9 mouse cellular contexts compared by ENCODE assay signal in genomic region chrX:52648910-52649785, GRCm38 (mm10). TPM values are rescaled to one million over a fixed set of nuclear protein-coding genes. Genes with fewer than 3 reads are reported as not detected.
DNase-seq lines count a peak whose midpoint lies in the region; ATAC-seq and TF ChIP-seq lines count a peak whose summit lies in the region.
"Had no signal": no experiment of that assay in that cellular context is flagged by ENCODE, and none has a peak within 500 bp of the region (broad histone marks: within the 10 kb centered on the region; RNA-seq: fewer than 3 reads in every experiment).

No protein-coding gene starts in this region.

- no peak for TF ChIP-seq CTCF in midbrain, postnatal 0 days (IDR thresholded peaks at IDR 0.05)
- TF ChIP-seq CTCF in liver, postnatal 0 days (IDR thresholded peaks at IDR 0.05; ENCODE audit: low read depth) = no peak

- H3K27me3 ChIP-seq in midbrain, embryonic 10.5 days (ENCODE audit: low read depth, poor library complexity, severe bottlenecking) = peaks cover 11% of the 10 kb centered on the region; the same call in 1 of the 2 replicates
- H3K27me3 ChIP-seq in midbrain, postnatal 0 days (ENCODE audit: insufficient read depth, low read length) = no peaks in the 10 kb centered on the region
- no peaks in the 10 kb centered on the region for H3K27me3 ChIP-seq in liver, postnatal 0 days (ENCODE audit: insufficient read depth, low read length)

- DNase-seq in embryo, embryonic 10.5 days (ENCODE audit: low spot score) = peak; percentile 57
- no peak for DNase-seq in embryo, embryonic 10 days (ENCODE audit: low spot score)
- DNase-seq in midbrain, embryonic 10.5 days (ENCODE audit: low spot score) = no peak
- no peak for DNase-seq in midbrain, postnatal 0 days (ENCODE audit: low spot score)
- DNase-seq in liver, postnatal 0 days = no peak
- no peak for DNase-seq in ovary, postnatal 36 days (ENCODE audit: low spot score)
- DNase-seq in frontal cortex, postnatal 14 days (ENCODE audit: low spot score in 2 of 2) = no peak
- no peak for DNase-seq in adrenal gland, postnatal 14 days
- DNase-seq: thymus, postnatal 14 days had no signal

- H3K36me3 ChIP-seq in midbrain, embryonic 10.5 days = no peaks in the 10 kb centered on the region
- no peaks in the 10 kb centered on the region for H3K36me3 ChIP-seq in midbrain, postnatal 0 days (ENCODE audit: insufficient read depth, low read length)
- no peaks in the 10 kb centered on the region for H3K36me3 ChIP-seq in liver, postnatal 0 days (replicated peaks; ENCODE audit: insufficient read depth, low read length)

- no peak overlapping the region for H3K4me2 ChIP-seq in midbrain, postnatal 0 days (ENCODE audit: low read depth, low read length, poor library complexity, severe bottlenecking)
- peak overlapping the region; percentile 38 for H3K4me2 ChIP-seq in liver, postnatal 0 days (ENCODE audit: low read depth, low read length)

- WGBS in midbrain, embryonic 10.5 days = 33% methylated on average over 19 of the region's 19 CpGs
- 40% methylated on average over 19 of the region's 19 CpGs for WGBS in midbrain, postnatal 0 days
- WGBS in liver, postnatal 0 days (ENCODE audit: insufficient replicate concordance) = 48% methylated on average over 19 of the region's 19 CpGs

- 0 out of 2 replicates have a peak overlapping the region, but pooled peaks have one; percentile 14 for H3K4me3 ChIP-seq in midbrain, embryonic 10.5 days
- H3K4me3 ChIP-seq in midbrain, postnatal 0 days (ENCODE audit: low read depth, low read length) = no peak overlapping the region
- no peak overlapping the region for H3K4me3 ChIP-seq in liver, postnatal 0 days (ENCODE audit: low read depth, low read length)

- no peak for TF ChIP-seq EP300 in liver, postnatal 0 days (IDR thresholded peaks at IDR 0.05; ENCODE audit: low read depth)

- H3K27ac ChIP-seq in midbrain, embryonic 10.5 days (replicated peaks) = peak overlapping the region; percentile 57
- no peak overlapping the region for H3K27ac ChIP-seq in midbrain, postnatal 0 days (ENCODE audit: low read depth, low read length)
- H3K27ac ChIP-seq in liver, postnatal 0 days (ENCODE audit: low read depth) = no peak overlapping the region

- peaks cover 42% of the 10 kb centered on the region for H3K4me1 ChIP-seq in midbrain, embryonic 10.5 days
- H3K4me1 ChIP-seq in midbrain, postnatal 0 days (ENCODE audit: insufficient read depth, low read length) = no peaks in the 10 kb centered on the region
- no peaks in the 10 kb centered on the region; the same call in 1 of the 2 replicates for H3K4me1 ChIP-seq in liver, postnatal 0 days (ENCODE audit: insufficient read depth)

- no peak for ATAC-seq in midbrain, postnatal 0 days (ENCODE audit: low FRiP score)
- ATAC-seq in liver, postnatal 0 days = no peak

- no peaks in the 10 kb centered on the region for H3K9me3 ChIP-seq in midbrain, embryonic 10.5 days (replicated peaks)
- no peaks in the 10 kb centered on the region for H3K9me3 ChIP-seq in midbrain, postnatal 0 days (ENCODE audit: low read length)
- H3K9me3 ChIP-seq in liver, postnatal 0 days (ENCODE audit: low read length) = no peaks in the 10 kb centered on the region

- H3K9ac ChIP-seq in midbrain, postnatal 0 days (replicated peaks; ENCODE audit: low read length, poor library complexity, severe bottlenecking) = no peak overlapping the region
- H3K9ac ChIP-seq in liver, postnatal 0 days (replicated peaks) = no peak overlapping the region

RNA-seq across cellular contexts. Expression of gene Gpc3, which starts 35.4 kb away (rescaled TPM):
- 213 and 245 TPM in 2 replicates for polyA plus RNA-seq in midbrain, embryonic 10.5 days (2016; fragmentation: Nextera tagmentation; extraction: Ambion mirVana)
- 19.3 and 32.7 TPM in 2 replicates for total RNA-seq in midbrain, postnatal 0 days (2014; rRNA removed)
- 61.7 and 69.3 TPM in 2 replicates for polyA plus RNA-seq in midbrain, postnatal 0 days (2015; fragmentation: Nextera tagmentation; extraction: Ambion mirVana)
- polyA plus RNA-seq in liver, postnatal 0 days (2015; fragmentation: Nextera tagmentation; extraction: Ambion mirVana) = 459 and 478 TPM in 2 replicates
- 59.6 and 65.3 TPM in 2 replicates for total RNA-seq in adrenal gland, postnatal 14 days (2021)
